Mouse (Mus musculus) kidney, adult 2 months (tissue): ENCODE measurements around the gene Adar.

Source experiments
- CTCF ChIP-seq: fragments of 200-500 bp; conservative IDR thresholded peaks from 2 replicates; pipeline ENCODE4 v1.5.1; 2011; ENCODE audit warnings: low read depth, mild to moderate bottlenecking, control low read depth, low read length, moderate library complexity, mixed read lengths; ENCODE audit not compliant: insufficient read depth, insufficient read length
- POLR2A ChIP-seq: fragments of 200-500 bp; IDR thresholded peaks from one replicate; pipeline ENCODE4 v1.6.1; 2011; ENCODE audit warnings: low read depth, low read length, control low read depth

- TF ChIP-seq POLR2A (no peak), CTCF (no peak)
These were observed 86.1 kb downstream of the Adar start for GRCm38 (mm10) chr3:89800774-89801506.
